Mouse (Mus musculus) retina, postnatal 1 day (tissue): ENCODE measurements at regions not wholly inside any gene's neighbourhood (a gene's known extent, or its start where the extent isn't known, plus 50 kb on each side); places are given as distances from the start of the nearest gene placed in this dataset.

Experiments
- DNase-seq: peaks from one replicate; pipeline ENCODE4 v3.0.0-alpha.2; 2012

GRCm38 (mm10) chrX:85481326-85481725 is 92.5 kb upstream of the Tab3 start:
- DNase-seq: peak; percentile 25

- DNase-seq: no peak
Measured at GRCm38 (mm10) chrX:85496943-85497342, 76.9 kb upstream of the Tab3 start.
